Mouse (Mus musculus) limb, embryonic 13.5 days (tissue): ENCODE results near the gene Sprr2j-ps. TPM values are rescaled to one million over a fixed set of nuclear protein-coding genes. Genes with fewer than 3 reads are reported as not detected.

ENCODE experiments used
- ATAC-seq: fragments of 200-750 bp; cut with Nextera tagmentation; 2 replicates; pipeline ENCODE4 v1.8.0; 2017; ENCODE audit warnings: low read depth, moderate number of reproducible peaks, moderate TSS enrichment; ENCODE audit not compliant: low FRiP score
- H3K27ac ChIP-seq: fragments of 300-500 bp; sonication (generic); 2 replicates; pipeline ENCODE4 v1.5.1; 2015; ENCODE audit warnings: inconsistent platforms, mild to moderate bottlenecking, moderate library complexity
- H3K27me3 ChIP-seq: fragments of 300-500 bp; sonication (generic); 2 replicates; pipeline ENCODE4 v1.6.1; 2015; ENCODE audit warnings: mild to moderate bottlenecking, inconsistent platforms
- H3K36me3 ChIP-seq: fragments of 300-500 bp; sonication (generic); 2 replicates; pipeline ENCODE4 v1.6.1; 2015; ENCODE audit warnings: inconsistent platforms, mild to moderate bottlenecking, moderate library complexity
- H3K4me1 ChIP-seq: fragments of 300-500 bp; sonication (generic); 2 replicates; pipeline ENCODE4 v1.6.1; 2015; ENCODE audit warnings: inconsistent platforms
- H3K4me2 ChIP-seq: fragments of 300-500 bp; sonication (generic); replicated peaks from 2 replicates; pipeline ENCODE4 v1.6.1; 2015; ENCODE audit warnings: inconsistent platforms, mild to moderate bottlenecking, moderate library complexity
- H3K4me3 ChIP-seq: fragments of 300-500 bp; sonication (generic); 2 replicates; pipeline ENCODE4 v1.5.1; 2015; ENCODE audit warnings: moderate library complexity, mild to moderate bottlenecking, inconsistent platforms
- H3K9ac ChIP-seq: fragments of 300-500 bp; sonication (generic); 2 replicates; pipeline ENCODE4 v1.6.1; 2015; ENCODE audit warnings: mild to moderate bottlenecking, inconsistent platforms
- H3K9me3 ChIP-seq: fragments of 300-500 bp; sonication (generic); 2 replicates; pipeline ENCODE4 v1.6.1; 2016; ENCODE audit warnings: inconsistent platforms
- WGBS: fragments of 180-500 bp; shearing (Covaris S2); methylation state at CpG from one replicate; pipeline ENCODE4 v1.1.7; 2015; 5-methylcytosine and 5-hydroxymethylcytosine counted together
- polyA plus RNA-seq: library from polyadenylated mRNA; unstranded; fragments of >200 nt; fragmentation: Nextera tagmentation; extraction: Ambion mirVana; gene quantifications from 2 replicates; pipeline ENCODE4 v1.2.1, GENCODE M21; 2015

Gene Sprr2j-ps
- not detected in 2 replicates for polyA plus RNA-seq

GRCm38 (mm10) chr3:92417782-92418181 lies at the start of gene Sprr2j-ps:
Gene Sprr2j-ps, plus strand, starts transcription at chr3:92418082.
- no peak within 1 kb of the TSS for H3K4me2 ChIP-seq
- no peak within 1 kb of the TSS for H3K9ac ChIP-seq
- H3K4me3 ChIP-seq: no peak within 1 kb of the TSS
- no peaks in the 10 kb centered on the region for H3K9me3 ChIP-seq
- no peak for ATAC-seq
- WGBS: 78% methylated on average over 2 of the region's 2 CpGs
- H3K27me3 ChIP-seq: no peaks in the 10 kb centered on the region
- no peaks in the 10 kb centered on the region for H3K4me1 ChIP-seq
- no peak within 1 kb of the TSS for H3K27ac ChIP-seq
- H3K36me3 ChIP-seq: no peaks in the 10 kb centered on the region

- H3K9ac ChIP-seq: no peak overlapping the region
- no peaks in the 10 kb centered on the region for H3K27me3 ChIP-seq
- no peak for ATAC-seq
- no peaks in the 10 kb centered on the region for H3K36me3 ChIP-seq
- H3K9me3 ChIP-seq: no peaks in the 10 kb centered on the region
- no peak overlapping the region for H3K4me3 ChIP-seq
- H3K4me1 ChIP-seq: no peaks in the 10 kb centered on the region
- H3K27ac ChIP-seq: no peak overlapping the region
- WGBS: 81% methylated on average over 2 of the region's 2 CpGs
- no peak overlapping the region for H3K4me2 ChIP-seq
Observed at GRCm38 (mm10) chr3:92373613-92374012, 44.3 kb upstream of the Sprr2j-ps start.

GRCm38 (mm10) chr3:92385385-92385784 lies 32.5 kb upstream of the Sprr2j-ps start, which contains the start of gene Sprr2h:
Gene Sprr2h, plus strand, starts transcription at chr3:92385685.
- H3K9ac ChIP-seq: no peak within 1 kb of the TSS
- ATAC-seq: no peak
- H3K4me2 ChIP-seq: no peak within 1 kb of the TSS
- H3K4me1 ChIP-seq: no peaks in the 10 kb centered on the region
- no peak within 1 kb of the TSS for H3K27ac ChIP-seq
- H3K9me3 ChIP-seq: no peaks in the 10 kb centered on the region
- no peaks in the 10 kb centered on the region for H3K36me3 ChIP-seq
- no peaks in the 10 kb centered on the region for H3K27me3 ChIP-seq
- no peak within 1 kb of the TSS for H3K4me3 ChIP-seq
- WGBS: 63% methylated on average over 1 of the region's 1 CpGs

GRCm38 (mm10) chr3:92394301-92394700 lies 23.6 kb upstream of the Sprr2j-ps start:
- Histone ChIP-seq H3K4me2 (no peak overlapping the region), H3K4me3 (no peak overlapping the region), H3K9ac (no peak overlapping the region), H3K27ac (no peak overlapping the region), H3K36me3 (no peaks in the 10 kb centered on the region), H3K9me3 (no peaks in the 10 kb centered on the region), H3K27me3 (no peaks in the 10 kb centered on the region), H3K4me1 (no peaks in the 10 kb centered on the region)
- no peak for ATAC-seq
- 53% methylated on average over 1 of the region's 1 CpGs for WGBS

- ATAC-seq: no peak
- H3K9ac ChIP-seq: no peak within 1 kb of the TSS
- WGBS: 91% methylated on average over 2 of the region's 2 CpGs
- no peaks in the 10 kb centered on the region for H3K9me3 ChIP-seq
- no peak within 1 kb of the TSS for H3K4me3 ChIP-seq
- H3K36me3 ChIP-seq: no peaks in the 10 kb centered on the region
- H3K27ac ChIP-seq: no peak within 1 kb of the TSS
- H3K27me3 ChIP-seq: no peaks in the 10 kb centered on the region
- no peak within 1 kb of the TSS for H3K4me2 ChIP-seq
- no peaks in the 10 kb centered on the region for H3K4me1 ChIP-seq
Observed at GRCm38 (mm10) chr3:92407691-92408090, 10.2 kb upstream of the Sprr2j-ps start, which contains the start of gene Sprr2i. Gene Sprr2i, plus strand, starts transcription at chr3:92407991.

GRCm38 (mm10) chr3:92429323-92429722 lies 11.4 kb downstream of the Sprr2j-ps start, which contains the start of gene Gm9774:
Gene Gm9774, minus strand, starts transcription at chr3:92429423.
- Histone ChIP-seq H3K27ac (no peak within 1 kb of the TSS), H3K9me3 (no peaks in the 10 kb centered on the region), H3K4me2 (no peak within 1 kb of the TSS), H3K4me3 (no peak within 1 kb of the TSS), H3K9ac (no peak within 1 kb of the TSS), H3K27me3 (no peaks in the 10 kb centered on the region), H3K36me3 (no peaks in the 10 kb centered on the region), H3K4me1 (no peaks in the 10 kb centered on the region)
- WGBS: 93% methylated on average over 6 of the region's 6 CpGs
- ATAC-seq: no peak

- no peaks in the 10 kb centered on the region for H3K4me1 ChIP-seq
- no peak within 1 kb of the TSS for H3K9ac ChIP-seq
- no peak within 1 kb of the TSS for H3K27ac ChIP-seq
- ATAC-seq: no peak
- H3K9me3 ChIP-seq: no peaks in the 10 kb centered on the region
- no peaks in the 10 kb centered on the region for H3K27me3 ChIP-seq
- H3K36me3 ChIP-seq: no peaks in the 10 kb centered on the region
- H3K4me3 ChIP-seq: no peak within 1 kb of the TSS
- H3K4me2 ChIP-seq: no peak within 1 kb of the TSS
- 90% methylated on average over 2 of the region's 2 CpGs for WGBS
Observed at GRCm38 (mm10) chr3:92432282-92432681, 14.4 kb downstream of the Sprr2j-ps start, which contains the start of gene Sprr2k. Gene Sprr2k, plus strand, starts transcription at chr3:92432582.

- Histone ChIP-seq H3K4me3 (no peak within 1 kb of the TSS), H3K4me2 (no peak within 1 kb of the TSS)
Observed at GRCm38 (mm10) chr3:92438689-92439088, 20.8 kb downstream of the Sprr2j-ps start, which contains the start of gene Sprr1b. Gene Sprr1b, minus strand, starts transcription at chr3:92438789.

GRCm38 (mm10) chr3:92440177-92440576 lies 22.3 kb downstream of the Sprr2j-ps start:
- ATAC-seq: no peak
- Histone ChIP-seq H3K27ac (no peak overlapping the region), H3K4me3 (no peak overlapping the region), H3K9me3 (no peaks in the 10 kb centered on the region), H3K36me3 (no peaks in the 10 kb centered on the region), H3K27me3 (no peaks in the 10 kb centered on the region), H3K4me1 (no peaks in the 10 kb centered on the region), H3K4me2 (no peak overlapping the region), H3K9ac (no peak overlapping the region)
- 73% methylated on average over 3 of the region's 3 CpGs for WGBS

More at GRCm38 (mm10) chr3:92438689-92439088, 20.8 kb downstream of the Sprr2j-ps start, which contains the start of gene Sprr1b:
- Histone ChIP-seq H3K9me3 (no peaks in the 10 kb centered on the region), H3K27me3 (no peaks in the 10 kb centered on the region), H3K9ac (no peak within 1 kb of the TSS), H3K36me3 (no peaks in the 10 kb centered on the region), H3K27ac (no peak within 1 kb of the TSS), H3K4me1 (no peaks in the 10 kb centered on the region)
- ATAC-seq: no peak
- WGBS: 86% methylated on average over 3 of the region's 3 CpGs

GRCm38 (mm10) chr3:92455151-92455550 lies 37.3 kb downstream of the Sprr2j-ps start:
- no peaks in the 10 kb centered on the region for H3K36me3 ChIP-seq
- no peaks in the 10 kb centered on the region for H3K9me3 ChIP-seq
- H3K27ac ChIP-seq: no peak overlapping the region
- WGBS: 85% methylated on average over 5 of the region's 5 CpGs
- no peak for ATAC-seq
- H3K4me2 ChIP-seq: no peak overlapping the region
- no peaks in the 10 kb centered on the region for H3K27me3 ChIP-seq
- no peaks in the 10 kb centered on the region for H3K4me1 ChIP-seq
- no peak overlapping the region for H3K4me3 ChIP-seq
- no peak overlapping the region for H3K9ac ChIP-seq

GRCm38 (mm10) chr3:92458620-92459019 lies 40.7 kb downstream of the Sprr2j-ps start, which contains the start of gene Sprr3:
Gene Sprr3, minus strand, starts transcription at chr3:92458720.
- Histone ChIP-seq H3K4me3 (no peak within 1 kb of the TSS), H3K4me1 (no peaks in the 10 kb centered on the region), H3K9me3 (no peaks in the 10 kb centered on the region), H3K9ac (no peak within 1 kb of the TSS), H3K4me2 (no peak within 1 kb of the TSS), H3K27ac (no peak within 1 kb of the TSS), H3K36me3 (no peaks in the 10 kb centered on the region), H3K27me3 (no peaks in the 10 kb centered on the region)
- ATAC-seq: no peak
- WGBS: 71% methylated on average over 2 of the region's 2 CpGs

- Histone ChIP-seq H3K9me3 (no peaks in the 10 kb centered on the region), H3K27ac (no peak overlapping the region), H3K9ac (no peak overlapping the region), H3K4me1 (no peaks in the 10 kb centered on the region), H3K36me3 (no peaks in the 10 kb centered on the region), H3K4me3 (no peak overlapping the region), H3K4me2 (no peak overlapping the region), H3K27me3 (no peaks in the 10 kb centered on the region)
- no peak for ATAC-seq
- 75% methylated on average over 1 of the region's 1 CpGs for WGBS
Observed at GRCm38 (mm10) chr3:92466576-92466975, 48.7 kb downstream of the Sprr2j-ps start.

- Histone ChIP-seq H3K9ac (no peak overlapping the region), H3K4me1 (no peaks in the 10 kb centered on the region), H3K27me3 (no peaks in the 10 kb centered on the region), H3K9me3 (no peaks in the 10 kb centered on the region), H3K27ac (no peak overlapping the region), H3K4me3 (no peak overlapping the region), H3K4me2 (no peak overlapping the region), H3K36me3 (no peaks in the 10 kb centered on the region)
- no peak for ATAC-seq
Observed at GRCm38 (mm10) chr3:92467424-92467823, 49.5 kb downstream of the Sprr2j-ps start.
